Mouse (Mus musculus) CD8-positive naive resting alpha-beta T cell, adult 2 months (primary cell): ENCODE data around the gene Dtnb.

ENCODE experiments used
- DNase-seq, 2 experiments: peaks; one replicate each; pipeline ENCODE4 v3.0.0; 2022; ENCODE audit warnings: low read depth in 2 of 2, low spot score in 2 of 2

Dtnb gene

GRCm38 (mm10) chr12:3770546-3770945, 198.4 kb downstream of the Dtnb start:
- no peak for DNase-seq

GRCm38 (mm10) chr12:3771080-3771479, 198.9 kb downstream of the Dtnb start:
- no peak for DNase-seq

GRCm38 (mm10) chr12:3773643-3774042, 201.5 kb downstream of the Dtnb start:
- DNase-seq = no peak

GRCm38 (mm10) chr12:3776015-3776414, 203.8 kb downstream of the Dtnb start:
- no peak for DNase-seq

- no peak for DNase-seq
Measured at GRCm38 (mm10) chr12:3777682-3778081, 205.5 kb downstream of the Dtnb start.

- DNase-seq = no peak
Measured at GRCm38 (mm10) chr12:3778286-3778685, 206.1 kb downstream of the Dtnb start.

GRCm38 (mm10) chr12:3779639-3780038, 207.5 kb downstream of the Dtnb start:
- DNase-seq = no peak

- no peak for DNase-seq
Measured at GRCm38 (mm10) chr12:3780405-3780891, 208.3 kb downstream of the Dtnb start.

- no peak for DNase-seq
Measured at GRCm38 (mm10) chr12:3780931-3781471, 208.8 kb downstream of the Dtnb start.

- DNase-seq = peak; percentile 83 to 85
Measured at GRCm38 (mm10) chr12:3781482-3781881, 209.3 kb downstream of the Dtnb start.

GRCm38 (mm10) chr12:3783196-3783825, 211.1 kb downstream of the Dtnb start:
- DNase-seq = no peak

GRCm38 (mm10) chr12:3784258-3784657, 212.1 kb downstream of the Dtnb start:
- DNase-seq = no peak

GRCm38 (mm10) chr12:3784729-3785128, 212.5 kb downstream of the Dtnb start:
- no peak for DNase-seq

- no peak for DNase-seq
Measured at GRCm38 (mm10) chr12:3787041-3787440, 214.9 kb downstream of the Dtnb start.

GRCm38 (mm10) chr12:3787541-3787940, 215.4 kb downstream of the Dtnb start:
- DNase-seq = no peak

- DNase-seq = no peak
Measured at GRCm38 (mm10) chr12:3788421-3789051, 216.4 kb downstream of the Dtnb start.

- DNase-seq = no peak
Measured at GRCm38 (mm10) chr12:3789626-3790185, 217.5 kb downstream of the Dtnb start.

GRCm38 (mm10) chr12:3791257-3791656, 219.1 kb downstream of the Dtnb start:
- DNase-seq = no peak

- DNase-seq = peak; percentile 86 to 92
Measured at GRCm38 (mm10) chr12:3791732-3792131, 219.6 kb downstream of the Dtnb start.

- DNase-seq = no peak
Measured at GRCm38 (mm10) chr12:3792248-3792647, 220.1 kb downstream of the Dtnb start.

GRCm38 (mm10) chr12:3795569-3795968, 223.4 kb downstream of the Dtnb start:
- no peak for DNase-seq

- DNase-seq = no peak
Measured at GRCm38 (mm10) chr12:3799551-3799950, 227.4 kb downstream of the Dtnb start.
